Mouse (Mus musculus) embryonic facial prominence, embryonic 12.5 days (tissue): Measurements from ENCODE around the gene Mad2l2. TPM values are rescaled to one million over a fixed set of nuclear protein-coding genes. Genes with fewer than 3 reads are reported as not detected.
"Not testable (repeated sequence)": the region's sequence is repeated elsewhere in the genome, so short reads cannot be mapped to it uniquely, and the experiment has no call there.

Experiments
- ATAC-seq: fragments of 200-750 bp; cut with Nextera tagmentation; 2 replicates; pipeline ENCODE4 v1.8.0; 2017; ENCODE audit not compliant: insufficient number of reproducible peaks, insufficient read depth, low FRiP score, low TSS enrichment
- H3K27ac ChIP-seq: fragments of 300-500 bp; sonication (generic); 2 replicates; pipeline ENCODE4 v1.5.1; 2016; ENCODE audit warnings: mild to moderate bottlenecking
- H3K27me3 ChIP-seq: fragments of 300-500 bp; sonication (generic); 2 replicates; pipeline ENCODE4 v1.6.1; 2016; ENCODE audit warnings: mild to moderate bottlenecking, moderate library complexity
- H3K36me3 ChIP-seq: fragments of 300-500 bp; sonication (generic); 2 replicates; pipeline ENCODE4 v1.6.1; 2016; ENCODE audit warnings: mild to moderate bottlenecking
- H3K4me1 ChIP-seq: fragments of 300-500 bp; sonication (generic); 2 replicates; pipeline ENCODE4 v1.6.1; 2016
- H3K4me2 ChIP-seq: fragments of 300-500 bp; sonication (generic); replicated peaks from 2 replicates; pipeline ENCODE4 v1.6.1; 2016; ENCODE audit warnings: mild to moderate bottlenecking, moderate library complexity
- H3K4me3 ChIP-seq: fragments of 300-500 bp; sonication (generic); 2 replicates; pipeline ENCODE4 v1.5.1; 2016; ENCODE audit warnings: mild to moderate bottlenecking
- H3K9ac ChIP-seq: fragments of 300-500 bp; sonication (generic); 2 replicates; pipeline ENCODE4 v1.6.1; 2016; ENCODE audit warnings: mild to moderate bottlenecking, moderate library complexity
- H3K9me3 ChIP-seq: fragments of 300-500 bp; sonication (generic); 2 replicates; pipeline ENCODE4 v1.6.1; 2016; ENCODE audit warnings: mild to moderate bottlenecking, moderate library complexity
- WGBS: fragments of 180-500 bp; shearing (Covaris S2); methylation state at CpG from one replicate; pipeline ENCODE4 v1.1.7; 2016; 5-methylcytosine and 5-hydroxymethylcytosine counted together
- polyA plus RNA-seq: library from polyadenylated mRNA; unstranded; fragments of >200 nt; fragmentation: Nextera tagmentation; extraction: Ambion mirVana; gene quantifications from 2 replicates; pipeline ENCODE4 v1.2.1, GENCODE M21; 2016

Gene Mad2l2
- polyA plus RNA-seq, 1 experiment from 2014 or later = 80.2 TPM

- H3K4me3 ChIP-seq = no peak overlapping the region
- no peak overlapping the region for H3K4me2 ChIP-seq
- H3K27ac ChIP-seq = no peak overlapping the region
- WGBS = 4% methylated on average over 17 of the region's 17 CpGs
- H3K27me3 ChIP-seq = peaks cover 87% of the 10 kb centered on the region
- H3K9me3 ChIP-seq = no peaks in the 10 kb centered on the region
- peaks cover 16% of the 10 kb centered on the region for H3K4me1 ChIP-seq
- ATAC-seq = no peak
- H3K36me3 ChIP-seq = no peaks in the 10 kb centered on the region
- no peak overlapping the region for H3K9ac ChIP-seq
These were observed 35.4 kb downstream of the Mad2l2 start for GRCm38 (mm10) chr4:148165551-148165950.

DNA sequence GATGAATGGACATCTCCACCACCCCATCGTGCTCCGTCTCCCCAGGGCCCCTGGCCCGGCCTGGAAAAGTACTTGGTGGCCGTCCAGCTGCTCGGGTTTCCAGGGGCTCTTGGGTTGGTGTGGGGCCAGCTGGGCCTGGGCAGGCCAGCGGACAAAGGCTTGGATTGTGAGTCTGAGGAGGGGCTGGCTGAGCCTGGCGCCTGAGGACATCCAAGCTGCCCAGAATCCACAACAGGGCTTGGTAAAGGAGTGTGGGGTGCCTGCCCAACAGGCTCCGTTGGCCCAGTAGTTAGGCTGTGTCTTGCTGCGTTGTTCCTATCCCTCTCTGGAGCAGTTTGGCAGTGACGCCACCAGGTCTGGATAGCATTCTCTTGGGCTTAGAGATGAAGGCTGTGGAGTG lies 36.2 kb downstream of the Mad2l2 start:
- Histone ChIP-seq H3K36me3 (no peaks in the 10 kb centered on the region), H3K9me3 (no peaks in the 10 kb centered on the region), H3K27me3 (peaks cover 83% of the 10 kb centered on the region), H3K4me1 (peaks cover 10% of the 10 kb centered on the region), H3K9ac (no peak overlapping the region), H3K27ac (no peak overlapping the region), H3K4me2 (peak overlapping the region; percentile 32), H3K4me3 (peak overlapping the region; percentile 9; the same call in 1 of the 2 replicates)
- no peak for ATAC-seq
- 2% methylated on average over 10 of the region's 10 CpGs for WGBS

- peak overlapping the region; percentile 32 for H3K4me2 ChIP-seq
- no peak overlapping the region for H3K27ac ChIP-seq
- no peaks in the 10 kb centered on the region for H3K36me3 ChIP-seq
- H3K4me1 ChIP-seq = peaks cover 10% of the 10 kb centered on the region
- no peak for ATAC-seq
- 7% methylated on average over 3 of the region's 4 CpGs for WGBS
- H3K9me3 ChIP-seq = no peaks in the 10 kb centered on the region
- peak overlapping the region; percentile 9; the same call in 1 of the 2 replicates for H3K4me3 ChIP-seq
- no peak overlapping the region for H3K9ac ChIP-seq
- peaks cover 82% of the 10 kb centered on the region for H3K27me3 ChIP-seq
These were observed 36.8 kb downstream of the Mad2l2 start for GRCm38 (mm10) chr4:148166986-148167385.

DNA sequence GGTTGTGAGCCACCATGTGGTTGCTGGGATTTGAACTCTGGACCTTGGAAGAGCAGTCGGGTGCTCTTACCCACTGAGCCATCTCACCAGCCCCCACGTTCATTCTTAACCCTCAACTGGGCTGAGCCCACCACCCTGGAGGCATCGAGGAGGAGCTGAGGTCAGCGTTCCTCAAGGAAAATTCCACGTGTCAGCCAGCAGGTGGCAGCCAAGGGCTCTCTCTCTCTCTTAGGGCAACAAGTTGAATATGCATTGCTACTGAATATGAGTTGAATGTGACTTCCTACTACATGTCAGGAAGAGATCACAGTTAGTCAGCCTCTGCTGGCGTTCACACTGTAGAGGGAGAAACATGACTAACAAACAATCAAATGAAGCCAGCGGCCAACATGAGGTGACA lies 38.1 kb downstream of the Mad2l2 start:
- no peak overlapping the region for H3K27ac ChIP-seq
- H3K4me3 ChIP-seq = no peak overlapping the region
- no peaks in the 10 kb centered on the region for H3K9me3 ChIP-seq
- H3K9ac ChIP-seq = no peak overlapping the region
- peaks cover 10% of the 10 kb centered on the region for H3K4me1 ChIP-seq
- WGBS = 25% methylated on average over 7 of the region's 7 CpGs
- H3K27me3 ChIP-seq = peaks cover 82% of the 10 kb centered on the region
- ATAC-seq = no peak
- no peak overlapping the region for H3K4me2 ChIP-seq
- H3K36me3 ChIP-seq = no peaks in the 10 kb centered on the region

DNA sequence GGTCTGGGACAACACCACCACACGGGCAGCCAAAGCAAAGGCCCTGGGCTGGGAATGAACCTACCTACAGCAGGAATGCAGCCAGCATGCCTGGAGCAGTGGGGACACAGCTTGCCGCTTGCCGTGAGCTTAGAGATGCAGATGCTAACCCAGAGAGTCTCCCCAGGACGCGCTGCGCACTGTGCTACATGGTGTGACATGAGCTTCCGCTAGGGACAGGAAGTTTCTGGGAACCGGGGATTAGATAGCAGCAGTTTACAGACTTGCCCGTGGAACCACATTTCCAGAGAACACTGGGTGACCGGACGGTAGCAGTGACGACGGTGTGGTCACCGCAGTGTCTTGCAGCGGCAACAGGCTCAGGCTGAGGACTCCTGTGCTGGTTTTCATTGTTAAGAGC lies 39.4 kb downstream of the Mad2l2 start:
- no peak overlapping the region for H3K4me2 ChIP-seq
- peaks cover 82% of the 10 kb centered on the region for H3K27me3 ChIP-seq
- WGBS = 20% methylated on average over 15 of the region's 15 CpGs
- no peaks in the 10 kb centered on the region for H3K9me3 ChIP-seq
- ATAC-seq = no peak
- H3K4me3 ChIP-seq = no peak overlapping the region
- no peaks in the 10 kb centered on the region for H3K36me3 ChIP-seq
- H3K4me1 ChIP-seq = peaks cover 13% of the 10 kb centered on the region
- no peak overlapping the region for H3K9ac ChIP-seq
- H3K27ac ChIP-seq = no peak overlapping the region

- H3K36me3 ChIP-seq = no peaks in the 10 kb centered on the region
- WGBS = 4% methylated on average over 2 of the region's 2 CpGs
- H3K9ac ChIP-seq = no peak overlapping the region
- no peak overlapping the region for H3K27ac ChIP-seq
- no peak overlapping the region for H3K4me3 ChIP-seq
- H3K4me1 ChIP-seq = peaks cover 13% of the 10 kb centered on the region
- H3K4me2 ChIP-seq = no peak overlapping the region
- ATAC-seq = no peak
- H3K9me3 ChIP-seq = no peaks in the 10 kb centered on the region
- peaks cover 82% of the 10 kb centered on the region for H3K27me3 ChIP-seq
These were observed 40.7 kb downstream of the Mad2l2 start for GRCm38 (mm10) chr4:148170842-148171241.

DNA sequence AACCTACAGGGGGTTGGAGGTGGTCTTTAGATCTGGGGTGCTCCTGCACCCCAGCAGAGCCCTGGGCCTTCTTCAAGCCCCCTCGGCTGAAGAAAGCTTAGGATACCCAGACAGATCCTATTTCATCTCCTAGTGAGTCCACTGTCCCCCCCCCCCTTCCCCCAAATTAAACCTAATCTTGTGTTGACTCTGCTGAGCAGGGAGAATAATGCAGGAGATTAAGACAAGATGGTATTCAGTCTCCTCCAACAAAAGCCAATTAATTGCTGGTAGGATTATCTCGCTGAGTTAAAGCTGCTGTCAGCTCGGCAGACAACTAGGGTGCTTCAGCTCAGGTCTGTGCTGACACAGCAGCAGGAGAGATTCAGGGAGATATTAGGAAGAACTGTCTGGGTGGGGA lies 41.1 kb downstream of the Mad2l2 start:
- ATAC-seq = no peak
- WGBS = 17% methylated on average over 3 of the region's 3 CpGs
- Histone ChIP-seq H3K9ac (no peak overlapping the region), H3K27ac (no peak overlapping the region), H3K36me3 (no peaks in the 10 kb centered on the region), H3K27me3 (peaks cover 82% of the 10 kb centered on the region), H3K4me2 (no peak overlapping the region), H3K4me3 (no peak overlapping the region), H3K9me3 (no peaks in the 10 kb centered on the region), H3K4me1 (peaks cover 11% of the 10 kb centered on the region)

GRCm38 (mm10) chr4:148173811-148174494 lies 43.8 kb downstream of the Mad2l2 start:
- under 1% methylated on average over 30 of the region's 30 CpGs for WGBS
- 0 out of 2 replicates have a peak overlapping the region, but pooled peaks have one; percentile 4 for H3K4me3 ChIP-seq
- peak overlapping the region; percentile 27; the same call in 1 of the 2 replicates for H3K4me2 ChIP-seq
- H3K27me3 ChIP-seq = peaks cover 80% of the 10 kb centered on the region
- ATAC-seq = no peak
- H3K36me3 ChIP-seq = no peaks in the 10 kb centered on the region
- no peak overlapping the region for H3K9ac ChIP-seq
- no peak overlapping the region for H3K27ac ChIP-seq
- peaks cover 7% of the 10 kb centered on the region for H3K4me1 ChIP-seq
- H3K9me3 ChIP-seq = no peaks in the 10 kb centered on the region

DNA sequence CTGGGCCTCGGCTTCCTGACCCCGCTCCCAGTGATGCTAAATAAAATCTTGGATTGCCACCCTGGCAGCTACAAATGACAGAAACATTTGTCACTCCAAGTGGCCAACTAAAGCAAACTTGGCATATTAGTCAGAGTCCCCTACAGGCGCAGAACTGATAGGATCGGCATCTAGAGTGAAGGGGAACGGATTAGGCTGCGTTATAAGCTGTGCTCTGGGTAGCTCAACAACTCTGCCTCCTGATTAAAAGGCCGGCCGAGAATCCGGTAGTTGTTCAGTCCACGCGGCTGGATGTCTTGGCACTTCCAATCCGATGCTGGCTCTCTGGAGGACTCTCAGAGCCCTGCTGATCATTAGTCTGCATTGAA lies 44.3 kb downstream of the Mad2l2 start:
- no peaks in the 10 kb centered on the region for H3K36me3 ChIP-seq
- H3K4me3 ChIP-seq = 0 out of 2 replicates have a peak overlapping the region, but pooled peaks have one; percentile 4
- no peak overlapping the region for H3K9ac ChIP-seq
- H3K9me3 ChIP-seq = no peaks in the 10 kb centered on the region
- H3K27me3 ChIP-seq = peaks cover 81% of the 10 kb centered on the region
- WGBS = 14% methylated on average over 12 of the region's 12 CpGs
- no peak for ATAC-seq
- H3K27ac ChIP-seq = no peak overlapping the region
- H3K4me2 ChIP-seq = no peak overlapping the region
- H3K4me1 ChIP-seq = peaks cover 7% of the 10 kb centered on the region

GRCm38 (mm10) chr4:148176603-148177002 lies 46.4 kb downstream of the Mad2l2 start:
- H3K36me3 ChIP-seq, H3K9ac ChIP-seq, H3K27ac ChIP-seq, H3K4me2 ChIP-seq, H3K4me1 ChIP-seq, H3K4me3 ChIP-seq, H3K9me3 ChIP-seq, ATAC-seq: not testable (repeated sequence)
- peaks cover 72% of the 10 kb centered on the region for H3K27me3 ChIP-seq
- WGBS = 75% methylated on average over 5 of the region's 6 CpGs

DNA sequence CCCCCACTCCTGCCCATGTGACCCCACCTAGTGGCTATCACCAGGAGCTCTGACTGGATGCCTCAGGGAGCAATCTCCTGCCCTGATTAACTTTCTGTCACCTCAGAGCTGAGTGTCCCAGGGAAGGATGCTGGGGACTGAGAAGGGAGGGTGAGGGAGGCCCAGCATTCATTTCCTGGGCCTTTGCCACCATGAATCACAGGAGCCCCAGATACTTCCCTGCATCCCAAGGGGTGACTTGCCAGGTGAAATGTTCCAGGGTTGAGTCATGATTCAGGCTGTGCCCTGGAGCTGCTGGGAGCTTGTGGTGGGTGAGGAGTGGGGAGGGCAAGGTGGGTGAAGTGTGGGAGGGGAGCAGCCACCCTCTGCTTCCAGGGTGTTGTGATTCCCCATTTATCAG lies 47.5 kb downstream of the Mad2l2 start:
- no peaks in the 10 kb centered on the region for H3K9me3 ChIP-seq
- H3K36me3 ChIP-seq = no peaks in the 10 kb centered on the region
- H3K4me1 ChIP-seq = peaks cover 7% of the 10 kb centered on the region
- H3K4me3 ChIP-seq = no peak overlapping the region
- ATAC-seq = no peak
- no peak overlapping the region for H3K4me2 ChIP-seq
- H3K27ac ChIP-seq = no peak overlapping the region
- H3K9ac ChIP-seq = no peak overlapping the region
- peaks cover 68% of the 10 kb centered on the region for H3K27me3 ChIP-seq

DNA sequence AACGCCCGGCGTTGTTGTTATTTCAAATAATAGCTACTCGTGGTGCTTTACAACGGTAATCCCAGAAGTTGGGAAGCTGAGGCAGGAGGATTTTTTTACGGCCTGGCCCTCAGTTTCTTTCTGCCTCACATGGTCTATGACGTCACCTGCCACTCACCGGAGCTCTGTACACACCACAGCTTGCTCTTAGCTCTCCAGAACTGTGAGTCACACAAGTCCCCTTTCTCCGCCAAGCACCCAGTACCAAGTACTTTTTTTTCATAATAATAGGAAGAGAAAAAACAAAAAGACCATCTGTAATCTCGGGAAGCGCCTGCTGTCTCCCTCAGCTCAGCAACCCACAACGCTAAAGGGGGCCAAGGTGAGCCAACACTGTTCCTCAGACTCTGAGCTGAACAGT lies 51.3 kb downstream of the Mad2l2 start:
- H3K4me1 ChIP-seq = peaks cover 4% of the 10 kb centered on the region; the same call in 1 of the 2 replicates
- no peaks in the 10 kb centered on the region for H3K9me3 ChIP-seq
- ATAC-seq = no peak
- 90% methylated on average over 12 of the region's 12 CpGs for WGBS
- H3K36me3 ChIP-seq = no peaks in the 10 kb centered on the region
- no peak overlapping the region for H3K27ac ChIP-seq
- H3K9ac ChIP-seq = no peak overlapping the region
- H3K27me3 ChIP-seq = peaks cover 33% of the 10 kb centered on the region
- no peak overlapping the region for H3K4me3 ChIP-seq
- H3K4me2 ChIP-seq = no peak overlapping the region
